Mouse (Mus musculus) cerebellum, adult 2 months (tissue): ENCODE measurements around the gene Klk1b1.

Source experiments
- CTCF ChIP-seq: fragments of 200-500 bp; IDR thresholded peaks from 2 replicates; pipeline ENCODE4 v1.5.1; 2011; ENCODE audit warnings: low read depth, mild to moderate bottlenecking, control low read depth, low read length, moderate library complexity, borderline replicate concordance; ENCODE audit not compliant: insufficient read depth
- POLR2A ChIP-seq: fragments of 200-500 bp; IDR thresholded peaks from 2 replicates; pipeline ENCODE4 v1.6.1; 2011; ENCODE audit warnings: low read length, control low read depth, borderline replicate concordance; ENCODE audit not compliant: insufficient read depth

DNA sequence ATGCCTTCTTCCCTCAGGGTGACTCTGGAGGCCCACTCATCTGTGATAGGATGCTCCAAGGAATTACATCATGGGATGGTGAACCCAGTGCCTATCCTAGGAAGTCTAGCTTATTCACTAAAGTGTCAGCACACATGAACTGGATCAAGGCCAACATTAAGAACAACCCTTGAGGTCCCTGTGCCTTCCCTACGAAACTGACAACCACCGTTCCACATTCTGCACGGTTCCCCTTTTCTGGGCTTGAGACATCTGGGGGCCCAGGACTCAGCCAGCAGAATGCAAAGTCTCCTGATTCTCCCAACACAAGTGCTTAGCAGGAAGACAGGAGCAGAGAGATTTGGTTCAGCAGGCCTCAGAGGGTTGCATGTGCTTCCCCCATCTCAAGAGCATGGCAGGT lies 46.0 kb upstream of the Klk1b1 start:
- TF ChIP-seq CTCF (no peak), POLR2A (no peak)
